Mouse (Mus musculus) urinary bladder, postnatal 10 days (tissue): ENCODE results near the gene Galm.

Experiments
- DNase-seq: peaks from one replicate; pipeline ENCODE4 v3.0.0; 2022; ENCODE audit warnings: low spot score

The Galm gene

GRCm38 (mm10) chr17:80127331-80128251, at the start of gene Galm:
Gene Galm (plus strand): TSS chr17:80127471.
- no peak for DNase-seq

GRCm38 (mm10) chr17:80078726-80079125, 48.5 kb upstream of the Galm start:
- DNase-seq = no peak

DNA sequence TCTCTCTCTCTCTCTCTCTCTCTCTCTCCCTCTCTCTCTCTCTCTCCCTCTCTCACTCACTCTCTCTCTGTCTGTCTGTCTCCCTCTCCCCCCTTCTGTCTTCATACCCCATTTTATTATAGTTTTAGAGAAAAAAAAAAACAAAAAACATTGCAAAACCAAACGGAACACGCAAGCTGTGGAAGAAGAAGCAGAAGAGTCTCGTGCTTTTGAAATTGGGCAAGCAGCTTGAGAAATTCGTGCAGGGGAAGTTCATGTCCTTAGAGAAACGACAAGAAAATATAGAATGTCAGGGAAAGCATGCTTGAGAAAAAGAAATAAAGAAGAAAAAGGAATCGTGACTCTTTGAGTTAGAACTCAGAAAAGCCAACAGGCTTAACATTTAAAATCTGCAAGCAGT, 44.0 kb upstream of the Galm start:
- no peak for DNase-seq

DNA sequence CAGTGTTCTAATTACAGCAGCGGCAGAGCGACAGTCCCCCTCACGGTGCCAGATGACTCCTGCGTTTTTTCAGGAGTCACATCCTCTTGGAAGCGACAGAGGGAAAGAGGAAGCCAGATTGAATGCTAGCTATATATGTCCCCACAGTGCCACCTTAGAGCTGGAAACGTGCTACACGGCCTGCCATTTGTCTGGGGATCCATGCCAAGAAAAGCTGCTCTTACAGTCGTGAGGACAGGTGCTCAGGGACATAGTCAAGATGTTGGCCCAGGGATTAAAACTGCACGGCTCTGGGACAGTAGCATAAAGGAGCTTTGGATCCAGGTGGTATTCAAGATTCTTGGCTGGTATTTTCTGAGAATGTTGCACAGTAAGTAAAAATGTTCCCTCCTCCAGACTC, 42.8 kb upstream of the Galm start:
- DNase-seq = no peak

- no peak for DNase-seq
Observed at GRCm38 (mm10) chr17:80086591-80086990, 40.7 kb upstream of the Galm start.

GRCm38 (mm10) chr17:80088168-80088567, 39.1 kb upstream of the Galm start:
- DNase-seq = no peak

DNA sequence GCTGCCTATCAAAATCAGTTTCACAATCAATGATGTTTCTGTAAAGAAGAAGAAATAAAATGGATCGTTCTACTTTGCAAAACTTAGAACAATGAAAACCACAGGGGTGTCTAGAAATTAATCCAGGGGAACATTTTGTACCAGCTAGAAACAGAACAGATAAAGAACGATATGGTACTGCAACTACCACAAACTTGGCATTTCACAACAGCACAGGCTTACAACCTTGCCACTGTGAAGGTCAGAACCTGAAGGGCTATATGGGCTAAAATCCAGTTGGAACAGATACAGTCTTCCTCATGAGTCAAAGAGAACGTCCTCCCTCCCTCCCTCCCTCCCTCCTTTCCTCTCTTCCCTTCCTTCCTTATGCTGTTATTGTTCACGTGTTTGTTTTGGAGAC, 36.7 kb upstream of the Galm start:
- DNase-seq = no peak

DNA sequence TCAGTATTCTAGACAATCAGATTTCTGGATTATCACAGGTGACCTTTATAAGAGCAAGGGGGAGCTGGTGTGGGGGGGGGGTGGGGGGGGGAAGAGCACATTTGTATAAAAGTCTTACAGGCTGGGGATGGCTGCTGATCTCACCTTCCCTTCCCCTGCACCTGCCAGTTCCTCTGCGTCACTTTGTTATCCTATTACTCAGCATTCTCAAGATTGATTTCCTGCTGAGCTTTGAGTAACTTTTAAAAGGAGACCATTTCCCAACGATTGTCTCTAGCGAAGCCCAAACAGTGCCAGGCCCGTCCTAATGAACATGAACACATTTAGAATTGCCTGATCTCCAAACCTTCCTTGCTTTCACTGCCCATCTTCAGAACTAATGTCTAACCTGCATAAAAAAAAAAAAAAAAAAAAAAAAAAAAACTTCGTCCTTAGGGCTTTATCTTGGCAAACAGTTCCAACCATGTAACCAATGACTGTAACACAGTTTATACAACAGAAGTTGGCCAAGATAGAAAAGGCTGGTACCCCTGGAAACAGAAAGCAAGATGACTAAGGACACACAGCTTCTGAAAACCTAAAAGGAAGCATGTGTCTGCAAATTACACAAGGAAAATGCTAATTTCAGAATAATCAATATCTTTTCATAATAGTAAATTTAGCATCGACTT, 35.3 kb upstream of the Galm start:
- no peak for DNase-seq

- no peak for DNase-seq
Observed at GRCm38 (mm10) chr17:80095254-80095899, 31.9 kb upstream of the Galm start.

DNA sequence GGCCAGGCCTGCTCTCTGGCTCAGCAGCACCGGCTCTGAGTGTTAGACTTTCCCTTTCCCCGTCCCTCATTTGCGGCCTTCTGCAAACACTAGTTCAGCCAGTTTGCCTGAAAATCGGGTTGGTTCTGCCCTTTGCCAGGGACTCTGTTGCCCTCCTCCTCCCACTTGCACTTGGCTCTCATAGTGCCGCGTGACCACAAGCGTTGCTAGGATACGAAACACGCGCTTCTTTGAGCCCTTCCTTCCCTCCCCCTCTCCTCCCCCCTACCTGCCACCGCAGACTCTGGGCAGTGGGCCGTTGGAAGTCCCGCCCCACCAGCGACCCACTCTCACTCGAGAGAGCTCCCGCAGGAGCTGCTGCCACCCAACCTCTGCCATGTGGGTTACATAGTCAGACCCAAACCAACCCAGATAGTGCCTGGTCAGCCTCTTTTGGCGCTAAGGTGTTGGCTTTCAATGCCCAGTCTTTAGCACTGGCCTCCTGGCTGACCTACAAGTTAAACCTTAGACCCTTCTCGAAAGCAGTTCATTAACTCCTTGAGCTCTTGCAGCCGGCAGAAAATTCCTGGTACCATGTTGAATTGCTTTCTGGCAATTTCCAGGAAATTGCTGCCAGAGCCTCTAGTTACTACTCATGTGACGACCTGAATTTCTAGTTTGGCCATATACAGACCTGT, 31.1 kb upstream of the Galm start:
- no peak for DNase-seq

DNA sequence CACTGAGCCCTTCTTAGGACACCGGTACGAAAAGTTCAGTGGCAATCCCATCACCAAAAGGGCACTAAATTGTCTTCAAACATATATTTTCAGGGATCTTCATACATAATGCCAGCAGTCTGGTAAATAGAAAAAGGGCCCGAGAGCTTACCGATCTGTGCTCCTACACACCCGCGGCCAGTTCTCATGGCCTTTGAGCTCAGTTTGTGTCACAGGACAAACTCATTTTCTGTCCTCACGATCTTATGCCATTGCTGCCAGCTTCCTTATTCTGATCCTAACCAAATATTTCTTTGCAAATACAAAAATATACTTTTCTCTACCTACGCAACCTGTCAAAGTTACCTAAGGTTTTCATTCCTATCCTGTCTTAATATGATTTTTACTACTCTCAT, 30.6 kb upstream of the Galm start:
- no peak for DNase-seq

DNA sequence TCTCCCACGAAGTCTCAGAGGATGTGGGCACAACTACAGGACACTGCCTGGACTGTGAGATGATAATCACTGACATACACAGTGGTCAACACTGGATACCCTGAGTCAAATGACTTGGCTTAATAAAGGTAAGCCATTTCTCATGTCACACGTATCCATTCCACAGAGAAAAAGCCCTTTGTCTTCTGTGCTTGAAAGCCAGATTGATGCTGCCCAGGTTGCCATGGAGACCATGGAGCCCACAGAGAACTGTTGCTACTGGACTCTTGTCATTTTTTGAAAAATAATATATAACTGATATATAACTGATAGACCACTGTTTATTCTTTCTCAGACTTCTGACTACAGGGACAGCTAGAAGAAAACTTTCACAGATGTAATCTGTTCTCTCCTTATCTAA, 30.1 kb upstream of the Galm start:
- DNase-seq = no peak

DNA sequence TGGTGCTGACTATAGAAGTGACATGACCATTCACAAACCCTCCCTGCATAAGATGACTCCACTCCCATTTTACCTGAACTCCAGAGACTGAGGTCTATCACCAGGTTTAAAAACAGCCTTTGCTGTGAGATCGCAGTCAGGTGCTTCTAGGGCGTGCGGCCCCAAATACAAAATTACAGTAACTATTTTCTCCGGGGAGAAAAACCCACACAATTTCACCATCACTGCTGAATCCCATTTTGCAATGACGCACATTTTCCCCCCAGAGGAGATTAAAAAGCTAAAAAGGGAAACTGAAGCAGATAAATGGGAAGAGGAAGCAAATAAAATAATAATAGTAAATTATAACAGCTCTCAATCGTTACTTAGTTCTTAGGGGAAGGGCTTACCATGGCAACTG, 27.4 kb upstream of the Galm start:
- no peak for DNase-seq

- no peak for DNase-seq
Observed at GRCm38 (mm10) chr17:80105348-80105978, 21.8 kb upstream of the Galm start.

DNA sequence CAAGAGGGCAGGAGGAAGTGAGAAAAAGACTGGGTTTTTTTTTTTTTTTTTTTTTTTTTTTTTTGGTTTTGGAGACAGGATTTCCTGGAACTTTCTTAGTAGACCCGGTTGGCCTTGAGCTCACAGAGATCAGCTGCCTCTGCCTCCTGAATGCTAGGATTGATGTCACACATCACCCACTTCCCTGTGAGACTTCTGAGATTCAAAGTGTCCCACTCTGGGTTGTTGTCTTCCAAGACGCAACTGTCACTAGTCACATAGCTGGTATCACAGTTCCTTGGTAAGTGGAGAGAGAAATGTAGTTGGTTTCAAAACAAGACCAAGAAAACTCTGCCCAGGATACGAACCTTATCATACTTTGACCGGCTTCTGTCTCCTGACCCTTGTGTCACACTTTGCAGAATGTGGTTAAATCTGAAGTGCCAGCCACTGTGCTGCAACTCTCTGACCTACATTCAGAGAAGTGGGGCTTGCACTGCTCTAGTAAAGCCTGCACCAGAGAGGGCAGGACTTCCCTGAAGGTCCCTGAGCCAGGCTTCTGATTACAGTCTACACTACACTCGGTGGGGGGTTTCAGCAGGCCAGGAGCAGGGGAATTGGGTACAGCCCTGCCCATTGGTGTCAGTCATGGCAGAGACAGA, 14.5 kb upstream of the Galm start:
- DNase-seq = no peak

- DNase-seq = no peak
Observed at GRCm38 (mm10) chr17:80113468-80113867, 13.8 kb upstream of the Galm start.

GRCm38 (mm10) chr17:80120396-80120795, 6.9 kb upstream of the Galm start:
- no peak for DNase-seq

DNA sequence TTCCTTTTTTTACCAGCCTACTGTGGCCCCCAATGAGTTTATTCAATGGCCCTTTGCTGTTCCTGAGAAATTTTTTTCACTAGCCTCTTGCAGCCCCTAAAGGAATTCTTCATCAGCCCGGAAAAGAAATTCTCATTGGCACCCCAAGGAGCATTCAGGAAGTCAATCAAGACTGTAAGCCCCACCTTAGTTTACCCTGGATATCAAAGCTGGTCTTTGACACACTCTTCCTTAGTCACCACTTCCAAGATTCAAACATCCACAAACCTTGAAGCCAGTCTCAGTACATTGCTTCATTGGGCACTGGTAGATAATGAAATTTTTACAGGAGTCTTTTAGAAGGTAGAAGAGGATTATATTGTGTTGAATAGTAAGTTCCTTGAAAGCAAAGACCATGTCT, 5.4 kb upstream of the Galm start:
- DNase-seq = no peak

DNA sequence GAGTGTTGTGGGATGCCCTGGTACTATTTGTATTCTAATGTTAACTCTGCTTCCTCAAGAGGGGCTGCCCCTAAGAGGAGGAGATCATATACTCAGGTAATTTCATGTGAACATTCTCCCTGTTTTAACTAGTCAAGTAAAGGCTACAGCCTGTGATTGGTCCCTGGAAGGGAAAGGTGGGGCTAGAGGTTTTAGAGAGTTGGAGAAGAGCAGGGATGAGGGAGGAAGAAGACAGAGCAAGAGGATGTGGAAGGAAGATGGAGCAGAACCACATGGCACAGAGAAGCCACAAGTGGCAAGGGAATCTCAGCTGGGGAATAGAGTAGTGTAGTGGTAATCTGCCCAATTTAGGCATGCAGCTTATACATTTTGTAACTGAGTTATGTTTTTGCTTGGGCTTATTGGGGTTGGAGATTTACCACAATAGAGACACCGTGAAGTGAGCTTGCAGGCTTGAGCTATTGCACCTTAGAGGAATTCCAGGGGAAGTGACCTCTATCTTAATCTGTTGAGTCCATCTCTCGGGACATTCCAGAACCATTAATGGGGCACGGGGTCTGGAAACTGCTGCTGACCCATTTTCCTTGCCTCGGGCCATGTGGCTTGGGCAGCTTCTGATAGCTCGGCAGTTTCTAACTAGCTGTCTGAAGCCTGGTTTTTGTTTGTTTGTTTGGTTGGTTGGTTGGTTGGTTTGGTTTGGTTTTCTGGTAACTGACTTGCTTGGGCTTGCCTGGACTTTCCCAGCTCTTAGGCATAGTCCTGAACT, 2.1 kb upstream of the Galm start:
- DNase-seq = no peak

DNA sequence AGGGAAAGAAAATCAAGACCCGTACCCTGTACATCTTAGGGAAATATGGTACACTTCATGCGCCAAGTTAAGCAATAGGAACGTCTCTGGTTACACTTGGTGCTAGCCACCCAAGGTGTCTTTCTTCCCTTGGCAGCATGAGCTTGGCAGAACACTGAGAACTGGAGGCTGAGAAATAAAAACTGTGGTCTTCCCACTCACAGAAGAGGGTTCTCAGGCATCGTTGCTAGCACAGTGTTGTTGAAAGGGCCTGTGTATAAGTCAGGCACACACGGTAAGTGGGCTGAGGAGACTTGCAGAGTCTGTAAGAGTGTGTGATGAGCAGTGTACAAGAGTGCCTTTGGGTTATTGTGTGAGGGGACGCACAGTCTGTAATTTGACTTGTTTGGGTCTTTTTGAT, 1.1 kb upstream of the Galm start:
- no peak for DNase-seq
